In genomic region chr15:78683474-78683873, GRCm38 (mm10) we compare ENCODE assay signal across 10 mouse cellular contexts. TPM values are rescaled to one million over a fixed set of nuclear protein-coding genes. Genes with fewer than 3 reads are reported as not detected.
DNase-seq lines count a peak whose midpoint lies in the region; ATAC-seq lines count a peak whose summit lies in the region.
"Had no signal": no experiment of that assay in that cellular context is flagged by ENCODE, and none has a peak within 500 bp of the region (broad histone marks: within the 10 kb centered on the region; RNA-seq: fewer than 3 reads in every experiment).

No protein-coding gene starts in this region.

- 25% methylated on average over 8 of the region's 8 CpGs for WGBS in embryonic facial prominence, embryonic 14.5 days

- DNase-seq in embryonic facial prominence, embryonic 14.5 days (ENCODE audit: low spot score) = peak; percentile 41
- DNase-seq in induced T-regulatory cell, adult 2 months (ENCODE audit: low read depth) = peak; percentile 65
- peak; percentile 78 for DNase-seq in retina, postnatal 1 day
- no peak for DNase-seq in left cerebral cortex, adult 18-20 months (ENCODE audit: low spot score in 2 of 2)
- DNase-seq in kidney, adult 11 months = no peak
- DNase-seq: cerebellum, adult 18-20 months had no signal

- ATAC-seq in activated CD4-positive, CD25-positive, alpha-beta regulatory T cell, adult 4 months = peak; percentile 93
- peak; percentile 27; the same call in 1 of the 2 replicates for ATAC-seq in embryonic facial prominence, embryonic 14.5 days (ENCODE audit: low read depth)
- ATAC-seq in erythroid progenitor cell, adult 5-6 weeks (replicated peaks; ENCODE audit: low FRiP score, poor library complexity, severe bottlenecking) = no peak

- peak overlapping the region; percentile 14; the same call in 1 of the 2 replicates for H3K9ac ChIP-seq in embryonic facial prominence, embryonic 14.5 days (ENCODE audit: low read depth, low read length)

- H3K27me3 ChIP-seq in embryonic facial prominence, embryonic 14.5 days (replicated peaks; ENCODE audit: control insufficient read depth, insufficient read depth, low read length) = no peaks in the 10 kb centered on the region

- H3K4me2 ChIP-seq in embryonic facial prominence, embryonic 14.5 days (ENCODE audit: low read depth, low read length) = no peak overlapping the region

- H3K36me3 ChIP-seq in embryonic facial prominence, embryonic 14.5 days (ENCODE audit: control insufficient read depth, insufficient read depth, low read length) = no peaks in the 10 kb centered on the region

- H3K4me1 ChIP-seq in embryonic facial prominence, embryonic 14.5 days (ENCODE audit: control insufficient read depth, insufficient read depth, low read length) = peaks cover 12% of the 10 kb centered on the region; the same call in 1 of the 2 replicates

- no peaks in the 10 kb centered on the region for H3K9me3 ChIP-seq in embryonic facial prominence, embryonic 14.5 days (ENCODE audit: control insufficient read depth, low read length)
- H3K9me3 ChIP-seq: megakaryocyte, embryonic 14.5 days had no signal

- no peak overlapping the region for H3K27ac ChIP-seq in embryonic facial prominence, embryonic 14.5 days (replicated peaks; ENCODE audit: low read depth, low read length)

- no peak overlapping the region for H3K4me3 ChIP-seq in embryonic facial prominence, embryonic 14.5 days (ENCODE audit: low read depth, low read length)
- H3K4me3 ChIP-seq: megakaryocyte, embryonic 14.5 days had no signal

RNA-seq across cellular contexts. Expression of gene Elfn2, which starts 35.1 kb away (rescaled TPM):
- not detected for polyA plus RNA-seq in activated CD4-positive, CD25-positive, alpha-beta regulatory T cell, adult 4 months (2017; shearing (Covaris generic))
- 0.18 and 0.28 TPM in 2 replicates for polyA plus RNA-seq in embryonic facial prominence, embryonic 14.5 days (2014; fragmentation: Nextera tagmentation; extraction: Ambion mirVana)
- total RNA-seq in erythroid progenitor cell, adult 5-6 weeks (2015; ENCODE audit: low replicate concordance) = not detected in 2 replicates
- total RNA-seq in erythroid progenitor cell, adult 5-6 weeks (2017; ENCODE audit: low replicate concordance) = not detected in 2 replicates
- total RNA-seq in left cerebral cortex, adult 18-20 months (2021) = 100 to 1,000 TPM; 165 to 168 TPM
- polyA plus RNA-seq: limb, embryonic 11.5 days had no signal

Comparison
In these comparisons a context has a peak if more than half of its experiments do, and no peak if none do; other contexts are left out.
1. DNase-seq: peak in embryonic facial prominence, embryonic 14.5 days (single experiment), induced T-regulatory cell, adult 2 months (single experiment) and retina, postnatal 1 day (single experiment); none in left cerebral cortex, adult 18-20 months (0 of 2) and kidney, adult 11 months (single experiment).
2. RNA of gene Elfn2, which starts 35.1 kb away (total RNA-seq): 165 to 168 TPM in left cerebral cortex, adult 18-20 months; not detected in erythroid progenitor cell, adult 5-6 weeks; every median in the first group is over 100 times any median in the second.